Mouse (Mus musculus) kidney, adult 9 months (tissue): ENCODE measurements around the gene Phex.

Source experiments
- DNase-seq: peaks from one replicate; pipeline ENCODE4 v3.0.0; 2022

The Phex gene

GRCm38 (mm10) chrX:157415212-157415611, at the start of gene Phex:
Gene Phex, minus strand, starts transcription at chrX:157415312.
- DNase-seq = no peak

- peak; percentile 16 for DNase-seq
Measured at GRCm38 (mm10) chrX:157462716-157463115, 47.6 kb upstream of the Phex start.

- peak; percentile 28 for DNase-seq
Measured at GRCm38 (mm10) chrX:157454430-157454829, 39.3 kb upstream of the Phex start.

- DNase-seq = no peak
Measured at GRCm38 (mm10) chrX:157449000-157449399, 33.9 kb upstream of the Phex start.

GRCm38 (mm10) chrX:157447431-157447830, 32.3 kb upstream of the Phex start:
- no peak for DNase-seq

GRCm38 (mm10) chrX:157434768-157435167, 19.7 kb upstream of the Phex start:
- no peak for DNase-seq

GRCm38 (mm10) chrX:157419451-157419850, 4.3 kb upstream of the Phex start:
- DNase-seq = no peak

- no peak for DNase-seq
Measured at GRCm38 (mm10) chrX:157404919-157405318, 10.2 kb downstream of the Phex start.

GRCm38 (mm10) chrX:157391241-157391640, 23.9 kb downstream of the Phex start:
- DNase-seq = no peak

- no peak for DNase-seq
Measured at GRCm38 (mm10) chrX:157390102-157390501, 25.0 kb downstream of the Phex start.

GRCm38 (mm10) chrX:157388419-157388818, 26.7 kb downstream of the Phex start:
- no peak for DNase-seq

- no peak for DNase-seq
Measured at GRCm38 (mm10) chrX:157387025-157387424, 28.1 kb downstream of the Phex start.

- DNase-seq = no peak
Measured at GRCm38 (mm10) chrX:157378822-157379221, 36.3 kb downstream of the Phex start.

GRCm38 (mm10) chrX:157377456-157377855, 37.7 kb downstream of the Phex start:
- DNase-seq = no peak

- no peak for DNase-seq
Measured at GRCm38 (mm10) chrX:157373873-157374272, 41.2 kb downstream of the Phex start.

GRCm38 (mm10) chrX:157369166-157369565, 45.9 kb downstream of the Phex start:
- DNase-seq = no peak

GRCm38 (mm10) chrX:157355521-157355920, 59.6 kb downstream of the Phex start:
- DNase-seq = no peak

- no peak for DNase-seq
Measured at GRCm38 (mm10) chrX:157346201-157346600, 68.9 kb downstream of the Phex start.

- no peak for DNase-seq
Measured at GRCm38 (mm10) chrX:157334726-157335125, 80.4 kb downstream of the Phex start.

GRCm38 (mm10) chrX:157329821-157330220, 85.3 kb downstream of the Phex start:
- DNase-seq = no peak

GRCm38 (mm10) chrX:157328396-157328795, 86.7 kb downstream of the Phex start:
- DNase-seq = no peak

GRCm38 (mm10) chrX:157327756-157328155, 87.4 kb downstream of the Phex start:
- DNase-seq = no peak

- no peak for DNase-seq
Measured at GRCm38 (mm10) chrX:157324396-157324795, 90.7 kb downstream of the Phex start.

GRCm38 (mm10) chrX:157310331-157310730, 104.8 kb downstream of the Phex start:
- DNase-seq = no peak

- DNase-seq = no peak
Measured at GRCm38 (mm10) chrX:157308171-157308570, 106.9 kb downstream of the Phex start.

- DNase-seq = peak; percentile 32
Measured at GRCm38 (mm10) chrX:157307411-157307810, 107.7 kb downstream of the Phex start.
